Mouse (Mus musculus): ENCODE measurements at regions not wholly inside any gene's neighbourhood (a gene's known extent, or its start where the extent isn't known, plus 50 kb on each side); places are given as distances from the start of the nearest gene placed in this dataset.

- DNase-seq (ENCODE audit: low read depth, low spot score): no peak
These were observed 169.6 kb downstream of the Gas1 start for GRCm38 (mm10) chr13:60007593-60007992.

- DNase-seq (ENCODE audit: low read depth, low spot score): no peak
These were observed 170.1 kb downstream of the Gas1 start for GRCm38 (mm10) chr13:60007031-60007430.

GRCm38 (mm10) chr13:60004611-60005010 is 172.6 kb downstream of the Gas1 start:
- DNase-seq (ENCODE audit: low read depth, low spot score): no peak

- no peak for DNase-seq (ENCODE audit: low read depth, low spot score)
These were observed 175.1 kb downstream of the Gas1 start for GRCm38 (mm10) chr13:60002098-60002497.

- DNase-seq (ENCODE audit: low read depth, low spot score): no peak
These were observed 175.5 kb downstream of the Gas1 start for GRCm38 (mm10) chr13:60001637-60002036.

- no peak for DNase-seq (ENCODE audit: low read depth, low spot score)
These were observed 176.4 kb downstream of the Gas1 start for GRCm38 (mm10) chr13:60000618-60001347.

- DNase-seq (ENCODE audit: low read depth, low spot score): no peak
These were observed 174.5 kb upstream of the Tut7 start for GRCm38 (mm10) chr13:59997431-59997830.

GRCm38 (mm10) chr13:59996146-59996814 is 173.3 kb upstream of the Tut7 start:
- DNase-seq (ENCODE audit: low read depth, low spot score): no peak

- no peak for DNase-seq (ENCODE audit: low read depth, low spot score)
These were observed 170.0 kb upstream of the Tut7 start for GRCm38 (mm10) chr13:59992780-59993501.

GRCm38 (mm10) chr13:59992346-59992745 is 169.4 kb upstream of the Tut7 start:
- DNase-seq (ENCODE audit: low read depth, low spot score): no peak

- DNase-seq (ENCODE audit: low read depth, low spot score): no peak
These were observed 167.7 kb upstream of the Tut7 start for GRCm38 (mm10) chr13:59990402-59991280.

GRCm38 (mm10) chr13:59988393-59988965 is 165.5 kb upstream of the Tut7 start:
- DNase-seq (ENCODE audit: low read depth, low spot score): no peak

- no peak for DNase-seq (ENCODE audit: low read depth, low spot score)
These were observed 153.5 kb upstream of the Tut7 start for GRCm38 (mm10) chr13:59976425-59976824.

GRCm38 (mm10) chr13:59972093-59972427 is 149.1 kb upstream of the Tut7 start:
- no peak for DNase-seq (ENCODE audit: low read depth, low spot score)

- peak; percentile 12 for DNase-seq (ENCODE audit: low read depth, low spot score)
These were observed 148.5 kb upstream of the Tut7 start for GRCm38 (mm10) chr13:59971231-59972092.

GRCm38 (mm10) chr13:59970430-59970829 is 147.5 kb upstream of the Tut7 start:
- no peak for DNase-seq (ENCODE audit: low read depth, low spot score)

- no peak for DNase-seq (ENCODE audit: low read depth, low spot score)
These were observed 146.5 kb upstream of the Tut7 start for GRCm38 (mm10) chr13:59969484-59969883.

- peak; percentile 20 for DNase-seq (ENCODE audit: low read depth, low spot score)
These were observed 145.8 kb upstream of the Tut7 start for GRCm38 (mm10) chr13:59968584-59969240.

- no peak for DNase-seq (ENCODE audit: low read depth, low spot score)
These were observed 143.7 kb upstream of the Tut7 start for GRCm38 (mm10) chr13:59966535-59967255.
